Comparison of ENCODE assay signal across 8 mouse cellular contexts in genomic region chr6:126940451-126940850, GRCm38 (mm10). TPM values are rescaled to one million over a fixed set of nuclear protein-coding genes. Genes with fewer than 3 reads are reported as not detected.
DNase-seq lines count a peak whose midpoint lies in the region; ATAC-seq and TF ChIP-seq lines count a peak whose summit lies in the region.

No protein-coding gene starts in this region.

- peak overlapping the region; percentile 72 for H3K4me3 ChIP-seq in heart, adult 2 months
- peak overlapping the region; percentile 97 for H3K4me3 ChIP-seq in E14TG2a.4 (replicated peaks; ENCODE audit: low read length)
- peak overlapping the region; percentile 83 for H3K4me3 ChIP-seq in embryonic facial prominence, embryonic 10.5 days
- peak overlapping the region; percentile 73 for H3K4me3 ChIP-seq in midbrain, embryonic 11.5 days (ENCODE audit: low read depth, low read length)

- no peaks in the 10 kb centered on the region for H3K9me3 ChIP-seq in E14TG2a.4 (ENCODE audit: low read length)
- H3K9me3 ChIP-seq in embryonic facial prominence, embryonic 10.5 days, result no peaks in the 10 kb centered on the region
- no peaks in the 10 kb centered on the region for H3K9me3 ChIP-seq in midbrain, embryonic 11.5 days (ENCODE audit: control insufficient read depth, low read length)

- intact Hi-C loops in heart, adult 2 months (cut with DNase I), result loop anchor here (5.0 kb wide), 1 partner anchor 507 kb away; the partner anchor contains the start of gene Parp11
- intact Hi-C loops in heart, postnatal 36 days (cut with DNase I), result no loop called here

- TF ChIP-seq POLR2A in heart, adult 2 months (IDR thresholded peaks at IDR 0.05; ENCODE audit: insufficient read depth, low read depth, low read length), result no peak

- no peak for DNase-seq in heart, adult 2 months
- no peak for DNase-seq in heart, postnatal 36 days
- peak; percentile 9 for DNase-seq in embryonic facial prominence, embryonic 10.5 days (ENCODE audit: low spot score)
- peak; percentile 64 for DNase-seq in induced T-regulatory cell, adult 2 months (ENCODE audit: low read depth)
- peak; percentile 87 for DNase-seq in midbrain, embryonic 11.5 days (ENCODE audit: low spot score, missing footprints)
- DNase-seq in right cerebral cortex, postnatal 10 days (ENCODE audit: low spot score in 2 of 2), result no peak
- no peak for DNase-seq in urinary bladder, postnatal 14 days (ENCODE audit: low spot score)

- H3K36me3 ChIP-seq in heart, adult 2 months (ENCODE audit: control insufficient read depth, insufficient read depth, low read length), result no peaks in the 10 kb centered on the region
- peaks cover 34% of the 10 kb centered on the region for H3K36me3 ChIP-seq in E14TG2a.4 (ENCODE audit: insufficient read depth, low read length)
- peaks cover 2% of the 10 kb centered on the region for H3K36me3 ChIP-seq in embryonic facial prominence, embryonic 10.5 days (replicated peaks)
- H3K36me3 ChIP-seq in midbrain, embryonic 11.5 days (ENCODE audit: control insufficient read depth, insufficient read depth, low read length), result no peaks in the 10 kb centered on the region

- H3K27me3 ChIP-seq in heart, adult 2 months (ENCODE audit: control insufficient read depth, insufficient read depth, low read length), result no peaks in the 10 kb centered on the region
- no peaks in the 10 kb centered on the region for H3K27me3 ChIP-seq in E14TG2a.4 (ENCODE audit: insufficient read depth, low read length)
- H3K27me3 ChIP-seq in embryonic facial prominence, embryonic 10.5 days (replicated peaks; ENCODE audit: low read depth, poor library complexity, severe bottlenecking), result no peaks in the 10 kb centered on the region
- H3K27me3 ChIP-seq in midbrain, embryonic 11.5 days (ENCODE audit: control insufficient read depth, insufficient read depth, low read length), result no peaks in the 10 kb centered on the region

- 4% methylated on average over 5 of the region's 5 CpGs for WGBS in heart, adult 2 months
- 3% methylated on average over 5 of the region's 5 CpGs for WGBS in embryonic facial prominence, embryonic 10.5 days
- 3% methylated on average over 5 of the region's 5 CpGs for WGBS in midbrain, embryonic 11.5 days

- H3K9ac ChIP-seq in heart, adult 2 months (ENCODE audit: low read depth, low read length), result no peak overlapping the region
- H3K9ac ChIP-seq in midbrain, embryonic 11.5 days (ENCODE audit: low read length), result no peak overlapping the region

- H3K27ac ChIP-seq in heart, adult 2 months, result no peak overlapping the region; the same call in 1 of the 2 replicates
- H3K27ac ChIP-seq in embryonic facial prominence, embryonic 10.5 days (replicated peaks), result no peak overlapping the region
- no peak overlapping the region for H3K27ac ChIP-seq in midbrain, embryonic 11.5 days (ENCODE audit: low read depth, low read length)

- TF ChIP-seq EP300 in heart, adult 2 months (IDR thresholded peaks at IDR 0.05; ENCODE audit: insufficient read depth, low read depth, low read length), result no peak

- no peak for ATAC-seq in midbrain, embryonic 11.5 days (ENCODE audit: low FRiP score)

- peak; percentile 37 for TF ChIP-seq CTCF in heart, adult 2 months (IDR thresholded peaks at IDR 0.05)
- TF ChIP-seq CTCF in E14TG2a.4 (conservative IDR thresholded peaks at IDR 0.05; ENCODE audit: low read length), result no peak; the same call in none of the 2 replicates

- peaks cover 2% of the 10 kb centered on the region; the same call in 1 of the 2 replicates for H3K4me1 ChIP-seq in heart, adult 2 months (ENCODE audit: control insufficient read depth, insufficient read depth, low read length)
- peaks cover 30% of the 10 kb centered on the region for H3K4me1 ChIP-seq in E14TG2a.4 (replicated peaks; ENCODE audit: low read depth, low read length)
- peaks cover 30% of the 10 kb centered on the region for H3K4me1 ChIP-seq in embryonic facial prominence, embryonic 10.5 days
- peaks cover 9% of the 10 kb centered on the region for H3K4me1 ChIP-seq in midbrain, embryonic 11.5 days (ENCODE audit: control insufficient read depth, insufficient read depth, low read length)

- H3K4me2 ChIP-seq in midbrain, embryonic 11.5 days, result peak overlapping the region; percentile 68

- peaks cover 2% of the 10 kb centered on the region; the same call in 1 of the 2 replicates for H3K79me2 ChIP-seq in heart, adult 2 months (replicated peaks; ENCODE audit: control insufficient read depth, insufficient read depth, low read length)

RNA-seq across cellular contexts. Expression of gene D6Wsu163e, which starts 0.7 kb away (rescaled TPM):
- 10 to 100 TPM; 11.0 to 11.3 TPM for total RNA-seq in heart, adult 2 months (2021)
- polyA plus RNA-seq in heart, adult 2 months (2012; rRNA removed), result 3.8 and 8.1 TPM in 2 replicates
- 10 to 100 TPM; 11.2 to 13.5 TPM for total RNA-seq in heart, postnatal 36 days (2021)
- 11.0 and 13.1 TPM in 2 replicates for polyA plus RNA-seq in embryonic facial prominence, embryonic 10.5 days (2016; fragmentation: Nextera tagmentation; extraction: Ambion mirVana)
- 19.4 and 21.5 TPM in 2 replicates for polyA plus RNA-seq in midbrain, embryonic 11.5 days (2014; fragmentation: Nextera tagmentation; extraction: Ambion mirVana)

RNA-seq across cellular contexts. Expression of gene Rad51ap1, which starts 1.1 kb away (rescaled TPM):
- under 1 TPM; 0.36 to 0.44 TPM for total RNA-seq in heart, adult 2 months (2021)
- 0.82 and 2.4 TPM in 2 replicates for polyA plus RNA-seq in heart, adult 2 months (2012; rRNA removed)
- total RNA-seq in heart, postnatal 36 days (2021), result 1 to 10 TPM; 1.3 to 1.7 TPM
- polyA plus RNA-seq in embryonic facial prominence, embryonic 10.5 days (2016; fragmentation: Nextera tagmentation; extraction: Ambion mirVana), result 76.9 and 79.3 TPM in 2 replicates
- polyA plus RNA-seq in midbrain, embryonic 11.5 days (2014; fragmentation: Nextera tagmentation; extraction: Ambion mirVana), result 82.3 and 87.5 TPM in 2 replicates

RNA-seq across cellular contexts. Expression of gene Dyrk4, which starts 18.8 kb away (rescaled TPM):
- not detected for total RNA-seq in heart, adult 2 months (2021)
- 0.04 TPM in 1 of 2 replicates, not detected in the other for polyA plus RNA-seq in heart, adult 2 months (2012; rRNA removed)
- not detected for total RNA-seq in heart, postnatal 36 days (2021)
- not detected in 2 replicates for polyA plus RNA-seq in embryonic facial prominence, embryonic 10.5 days (2016; fragmentation: Nextera tagmentation; extraction: Ambion mirVana)
- polyA plus RNA-seq in midbrain, embryonic 11.5 days (2014; fragmentation: Nextera tagmentation; extraction: Ambion mirVana), result 0.11 TPM in 1 of 2 replicates, not detected in the other

Comparison
In these comparisons a context has a peak if more than half of its experiments do, and no peak if none do; other contexts are left out.
1. DNase-seq: peak in embryonic facial prominence, embryonic 10.5 days (single experiment), induced T-regulatory cell, adult 2 months (single experiment) and midbrain, embryonic 11.5 days (single experiment); none in heart, adult 2 months (0 of 2), heart, postnatal 36 days (0 of 2), right cerebral cortex, postnatal 10 days (0 of 2) and urinary bladder, postnatal 14 days (single experiment).
2. RNA of gene Rad51ap1, which starts 1.1 kb away (polyA plus RNA-seq): 82.3 to 87.5 TPM in midbrain, embryonic 11.5 days and 76.9 to 79.3 TPM in embryonic facial prominence, embryonic 10.5 days; 0.82 to 2.4 TPM in heart, adult 2 months; every median in the first group is over 10 times any median in the second.
3. Peak in every context shown above with its lines, with median percentiles within 50 percentile points of each other: H3K4me3 ChIP-seq.